Mouse (Mus musculus) cerebellum, adult 11 months (tissue): ENCODE measurements around the gene Zfp687.

ENCODE experiments used
- DNase-seq: peaks from one replicate; pipeline ENCODE4 v3.0.0; 2022

The Zfp687 gene

DNA sequence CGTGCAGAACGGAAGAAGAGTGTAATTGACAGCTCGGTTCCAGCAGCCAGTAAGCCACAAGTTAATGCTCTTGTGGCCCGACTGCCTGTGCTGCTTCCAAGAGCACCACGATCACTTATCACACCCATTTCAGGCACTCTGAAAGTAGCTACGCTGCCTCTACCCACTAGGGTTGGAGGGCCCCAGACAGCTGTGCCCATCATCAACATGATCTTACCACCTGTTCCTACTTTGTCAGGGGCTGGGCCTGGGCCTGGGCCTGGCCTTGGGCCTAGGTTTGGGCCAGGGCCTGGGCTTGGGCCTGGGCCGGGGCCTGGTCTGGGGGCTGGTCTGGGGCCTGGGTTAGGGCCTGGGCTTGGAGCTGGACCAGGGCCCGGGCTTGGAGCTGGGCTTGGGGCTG is 57.0 kb downstream of the Zfp687 start:
- DNase-seq: no peak
